Mouse (Mus musculus) G1E (cell line): ENCODE data around the gene 1110004F10Rik. TPM values are rescaled to one million over a fixed set of nuclear protein-coding genes. Genes with fewer than 3 reads are reported as not detected.

Experiments
- ATAC-seq: 2 replicates; pipeline ENCODE4 v1.8.0; 2016; ENCODE audit warnings: mild to moderate bottlenecking; ENCODE audit not compliant: insufficient number of reproducible peaks, poor library complexity, low FRiP score, severe bottlenecking; ENCODE audit errors: extremely low read depth
- DNase-seq: peaks from one replicate; pipeline ENCODE4 v3.0.0; 2012; ENCODE audit warnings: low spot score
- H3K27me3 ChIP-seq: 2 replicates; pipeline ENCODE4 v1.6.1; 2012; ENCODE audit warnings: mild to moderate bottlenecking, low read length, inconsistent platforms; ENCODE audit not compliant: insufficient read depth
- H3K36me3 ChIP-seq: replicated peaks from 2 replicates; pipeline ENCODE3; 2012; ENCODE audit warnings: mild to moderate bottlenecking, inconsistent platforms
- H3K4me1 ChIP-seq: 2 replicates; pipeline ENCODE4 v1.6.1; 2012; ENCODE audit warnings: low read depth, low read length, inconsistent platforms, mixed read lengths; ENCODE audit not compliant: insufficient read depth
- H3K4me3 ChIP-seq: 2 replicates; pipeline ENCODE4 v1.5.1; 2012; ENCODE audit warnings: low read depth, mild to moderate bottlenecking, inconsistent platforms, low read length, moderate library complexity, mixed read lengths
- H3K9me3 ChIP-seq: replicated peaks from 2 replicates; pipeline ENCODE4 v1.6.1; 2012; ENCODE audit warnings: inconsistent platforms
- CTCF ChIP-seq: IDR thresholded peaks from 2 replicates; pipeline ENCODE4 v1.5.1; 2012; ENCODE audit warnings: low read depth, low read length, inconsistent platforms, mixed read lengths
- GATA1 ChIP-seq: IDR thresholded peaks from 2 replicates; pipeline ENCODE4 v1.6.1; 2012; ENCODE audit warnings: borderline replicate concordance, low read length, inconsistent platforms, mixed read lengths
- GATA2 ChIP-seq: IDR thresholded peaks from 2 replicates; pipeline ENCODE4 v1.6.1; 2012; ENCODE audit warnings: low read depth, low read length, inconsistent platforms, borderline replicate concordance
- POLR2AphosphoS5 ChIP-seq: IDR thresholded peaks from 2 replicates; pipeline ENCODE4 v1.6.1; 2012; ENCODE audit warnings: low read depth, low read length, inconsistent platforms; ENCODE audit not compliant: insufficient replicate concordance
- TAL1 ChIP-seq: conservative IDR thresholded peaks from 2 replicates; pipeline ENCODE4 v1.6.1; 2012; ENCODE audit warnings: low read depth, low read length, inconsistent platforms, mixed read lengths
- polyA plus RNA-seq: library from polyadenylated mRNA; stranded (reverse); fragments of >175 nt; gene quantifications from 2 replicates; pipeline ENCODE4 v1.2.3, GENCODE M21; 2012
- total RNA-seq, 2 experiments: library from RNA; stranded (forward) in 1 of 2; stranded (reverse) in 1 of 2; fragments of 200-1000 nt in 1 of 2; fragments of >200 nt in 1 of 2; fragmentation: Nextera tagmentation in 1 of 2; gene quantifications; 2 replicates each; pipeline ENCODE4 v1.2.3; 2014 to 2017

The 1110004F10Rik gene
- total and polyA plus RNA-seq, 3 experiments: 74.2 to 262 (median 122) TPM

DNA sequence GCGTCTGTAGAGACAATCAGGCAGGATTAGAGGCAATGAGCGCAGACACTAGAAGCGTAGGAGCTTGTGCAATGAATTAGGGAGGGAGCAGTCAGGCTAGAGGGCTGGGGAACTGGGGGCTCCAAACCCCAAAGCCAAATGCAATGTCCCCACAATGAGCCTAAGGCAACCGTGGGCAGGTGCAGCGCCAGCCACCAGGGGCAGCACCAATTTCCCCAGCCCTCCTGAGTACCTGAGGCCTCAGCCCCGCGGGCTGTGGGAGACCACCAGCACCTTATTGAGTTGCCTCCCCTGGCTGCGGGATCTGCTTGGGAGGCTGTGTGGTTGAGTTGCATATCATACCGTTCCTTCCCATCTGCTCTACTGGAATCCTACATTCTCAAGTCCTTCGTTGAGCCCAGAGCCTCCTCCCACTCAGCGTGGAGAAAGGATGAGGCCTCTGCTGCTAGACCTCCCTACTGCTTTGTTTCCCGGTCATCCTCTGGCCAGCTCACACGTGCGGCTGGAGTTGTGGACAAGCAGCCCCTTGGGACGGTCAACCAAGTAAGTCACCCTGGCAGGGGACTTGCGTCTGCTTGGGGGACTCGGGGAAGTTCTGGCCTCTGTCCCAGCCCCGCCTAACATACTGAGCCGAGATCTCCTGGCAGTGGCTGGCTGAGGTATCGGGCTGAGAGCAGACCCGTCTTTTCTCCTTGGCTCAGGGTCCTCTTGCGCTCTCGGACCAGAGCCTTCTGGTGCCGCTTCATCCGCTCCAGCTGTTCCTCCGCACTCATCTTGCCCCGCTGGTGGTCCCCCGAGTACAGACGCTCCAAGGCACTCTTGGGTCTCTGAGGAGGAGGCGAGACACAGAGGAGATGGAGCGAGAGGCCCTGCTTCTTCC, 95.5 kb downstream of the 1110004F10Rik start:
- no peaks in the 10 kb centered on the region for H3K4me1 ChIP-seq
- ATAC-seq (no peak), DNase-seq (no peak)
- TF ChIP-seq GATA2: no peak
- no peak for TF ChIP-seq TAL1
- TF ChIP-seq GATA1: no peak
- TF ChIP-seq POLR2AphosphoS5: no peak
- TF ChIP-seq CTCF: no peak
- H3K36me3 ChIP-seq: peaks cover 80% of the 10 kb centered on the region
- H3K27me3 ChIP-seq: no peaks in the 10 kb centered on the region
- no peak overlapping the region for H3K4me3 ChIP-seq
- H3K9me3 ChIP-seq: no peaks in the 10 kb centered on the region

DNA sequence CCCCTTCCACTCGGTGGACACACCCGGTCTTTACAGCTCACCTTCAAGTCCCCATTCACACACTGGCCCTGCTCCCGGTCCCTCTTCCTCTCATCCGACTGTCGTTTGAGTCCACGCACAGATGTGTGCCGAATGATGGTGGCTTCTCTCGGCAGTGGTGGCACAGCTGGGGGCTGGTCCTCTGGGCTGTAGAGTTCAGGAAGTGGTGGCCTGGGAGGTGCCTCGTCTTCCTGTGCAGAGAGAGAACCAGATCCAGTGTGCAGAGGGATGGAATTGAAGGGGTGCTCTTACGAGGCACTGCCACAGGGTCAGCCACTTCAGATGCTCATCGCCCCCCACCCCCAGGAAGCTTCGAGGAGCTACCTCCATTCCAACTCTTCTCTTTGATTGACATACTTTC, 98.0 kb downstream of the 1110004F10Rik start:
- no peak overlapping the region for H3K4me3 ChIP-seq
- DNase-seq (no peak), ATAC-seq (no peak)
- no peaks in the 10 kb centered on the region for H3K4me1 ChIP-seq
- peaks cover 87% of the 10 kb centered on the region for H3K36me3 ChIP-seq
- H3K9me3 ChIP-seq: no peaks in the 10 kb centered on the region
- TF ChIP-seq TAL1: no peak
- TF ChIP-seq CTCF: no peak
- TF ChIP-seq GATA1: no peak
- TF ChIP-seq GATA2: no peak
- no peak for TF ChIP-seq POLR2AphosphoS5
- no peaks in the 10 kb centered on the region for H3K27me3 ChIP-seq

DNA sequence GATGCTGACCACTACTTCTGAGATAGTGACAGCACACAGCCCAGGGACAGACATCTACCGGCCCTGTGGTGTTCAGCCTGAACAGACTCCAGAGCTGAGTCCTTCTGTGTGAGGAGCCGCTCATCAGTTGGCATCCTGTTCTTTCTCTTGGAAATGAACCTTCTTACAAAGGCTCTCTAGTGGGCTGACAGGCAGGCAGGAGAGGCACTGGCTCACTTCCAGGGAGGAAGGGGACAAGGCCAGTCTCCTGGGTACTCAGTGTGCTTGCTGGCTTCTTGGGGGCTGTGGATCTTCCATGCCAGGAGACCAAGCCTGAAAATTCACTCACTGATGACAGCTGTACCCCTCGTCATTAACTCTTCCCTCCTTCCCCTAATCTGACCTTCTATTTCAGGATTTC, 98.5 kb downstream of the 1110004F10Rik start:
- Histone ChIP-seq H3K4me1 (no peaks in the 10 kb centered on the region), H3K27me3 (no peaks in the 10 kb centered on the region), H3K36me3 (peaks cover 86% of the 10 kb centered on the region), H3K4me3 (no peak overlapping the region), H3K9me3 (no peaks in the 10 kb centered on the region)
- no peak for TF ChIP-seq CTCF
- no peak for TF ChIP-seq GATA1
- TF ChIP-seq GATA2: no peak
- no peak for TF ChIP-seq TAL1
- no peak for TF ChIP-seq POLR2AphosphoS5
- no peak for ATAC-seq
- DNase-seq: no peak

DNA sequence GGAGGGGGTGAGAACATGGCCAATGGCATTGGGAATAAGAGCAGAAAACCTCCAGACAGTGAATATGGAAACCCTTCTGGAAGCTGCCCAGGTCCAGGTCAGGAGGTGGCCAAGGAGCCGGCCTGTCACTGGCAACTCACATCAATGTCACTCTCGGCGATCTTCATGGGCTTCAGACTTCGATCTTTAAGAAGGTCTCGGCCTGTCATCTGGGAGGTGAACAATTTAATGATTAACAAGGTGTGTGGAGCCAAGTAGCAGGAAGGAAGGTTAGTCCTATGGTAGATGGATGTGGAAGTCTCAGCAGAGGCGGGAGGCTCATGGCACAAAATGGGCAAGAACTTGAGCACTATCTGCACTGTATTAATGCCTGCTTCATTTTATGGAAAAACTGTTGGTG, 105.8 kb downstream of the 1110004F10Rik start:
- H3K36me3 ChIP-seq: peaks cover 74% of the 10 kb centered on the region
- DNase-seq: no peak
- H3K27me3 ChIP-seq: no peaks in the 10 kb centered on the region
- H3K4me1 ChIP-seq: no peaks in the 10 kb centered on the region
- ATAC-seq: no peak
- TF ChIP-seq POLR2AphosphoS5 (no peak), TAL1 (no peak), GATA2 (no peak), GATA1 (no peak), CTCF (no peak)
- H3K9me3 ChIP-seq: no peaks in the 10 kb centered on the region
- no peak overlapping the region for H3K4me3 ChIP-seq

DNA sequence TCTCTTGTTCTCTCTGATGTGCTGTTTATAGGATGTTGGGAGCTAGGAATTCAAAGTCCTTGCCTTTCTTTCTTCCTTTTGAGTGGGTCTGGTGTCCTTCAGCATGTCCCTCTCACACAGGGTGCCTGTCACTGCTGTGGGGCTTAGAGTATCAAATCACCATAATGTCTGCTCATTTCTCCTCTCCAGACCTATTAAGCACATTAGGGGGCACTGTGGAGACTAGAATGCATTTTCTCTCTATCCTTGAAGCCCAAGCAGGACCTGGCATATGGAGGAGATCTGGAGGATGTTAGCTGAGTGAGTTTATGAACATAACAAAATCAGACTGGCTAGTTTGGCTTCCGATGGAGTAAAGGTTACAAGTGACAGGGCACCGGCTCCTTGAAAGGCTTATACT, 107.9 kb downstream of the 1110004F10Rik start:
- peaks cover 71% of the 10 kb centered on the region for H3K36me3 ChIP-seq
- no peak overlapping the region for H3K4me3 ChIP-seq
- no peak for DNase-seq
- H3K4me1 ChIP-seq: no peaks in the 10 kb centered on the region
- TF ChIP-seq CTCF (no peak), TAL1 (no peak), GATA1 (no peak), POLR2AphosphoS5 (no peak), GATA2 (no peak)
- H3K27me3 ChIP-seq: no peaks in the 10 kb centered on the region
- ATAC-seq: no peak
- H3K9me3 ChIP-seq: no peaks in the 10 kb centered on the region

DNA sequence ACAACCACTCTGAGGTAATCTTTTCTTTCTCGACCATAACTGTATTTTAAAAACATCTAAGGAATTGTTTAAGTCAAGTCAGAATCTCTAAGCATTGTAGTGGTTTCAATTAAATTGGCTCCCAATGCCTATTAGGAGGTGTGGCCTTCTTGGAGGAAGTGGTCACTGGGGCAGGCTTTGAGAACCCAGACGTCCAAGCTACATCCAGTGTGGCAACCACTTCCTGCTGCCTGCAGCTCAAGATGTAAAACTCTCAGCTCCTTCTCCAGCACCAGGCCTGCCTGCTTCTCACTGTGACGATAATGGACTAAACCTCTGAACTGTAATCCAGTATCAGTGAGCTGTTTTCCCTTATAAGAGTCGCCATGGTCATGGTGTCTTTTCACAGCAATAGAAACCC, 110.4 kb downstream of the 1110004F10Rik start:
- DNase-seq (no peak), ATAC-seq (no peak)
- Histone ChIP-seq H3K36me3 (peaks cover 78% of the 10 kb centered on the region), H3K9me3 (no peaks in the 10 kb centered on the region), H3K27me3 (no peaks in the 10 kb centered on the region), H3K4me3 (no peak overlapping the region), H3K4me1 (no peaks in the 10 kb centered on the region)
- TF ChIP-seq POLR2AphosphoS5: no peak
- TF ChIP-seq GATA1: no peak
- TF ChIP-seq CTCF: no peak
